Mouse (Mus musculus) hindbrain, embryonic 14.5 days (tissue): ENCODE measurements at regions not wholly inside any gene's neighbourhood (a gene's known extent, or its start where the extent isn't known, plus 50 kb on each side); places are given as distances from the start of the nearest gene placed in this dataset.

ENCODE experiments used
- ATAC-seq: fragments of 200-750 bp; cut with Nextera tagmentation; 2 replicates; pipeline ENCODE4 v1.8.0; 2017; ENCODE audit warnings: moderate number of reproducible peaks, mild to moderate bottlenecking, moderate TSS enrichment, moderate library complexity; ENCODE audit not compliant: low FRiP score
- DNase-seq: peaks from one replicate; pipeline ENCODE4 v3.0.0-alpha.2; 2015; ENCODE audit warnings: low spot score
- H3K27ac ChIP-seq: fragments of 300-500 bp; sonication (generic); 2 replicates; pipeline ENCODE4 v1.5.1; 2014; ENCODE audit warnings: mild to moderate bottlenecking, moderate library complexity
- H3K27me3 ChIP-seq: fragments of 300-500 bp; sonication (generic); 2 replicates; pipeline ENCODE4 v1.6.1; 2014; ENCODE audit warnings: mild to moderate bottlenecking, low read length, mixed read lengths; ENCODE audit not compliant: control insufficient read depth, insufficient read depth
- H3K36me3 ChIP-seq: fragments of 300-500 bp; sonication (generic); replicated peaks from 2 replicates; pipeline ENCODE4 v1.6.1; 2014; ENCODE audit not compliant: control insufficient read depth, insufficient read depth
- H3K4me1 ChIP-seq: fragments of 300-500 bp; sonication (generic); replicated peaks from 2 replicates; pipeline ENCODE4 v1.6.1; 2014; ENCODE audit warnings: antibody characterized with exemption, low read length, mixed read lengths; ENCODE audit not compliant: control insufficient read depth, insufficient read depth
- H3K4me2 ChIP-seq: fragments of 300-500 bp; sonication (generic); replicated peaks from 2 replicates; pipeline ENCODE4 v1.6.1; 2014; ENCODE audit warnings: mild to moderate bottlenecking, moderate library complexity
- H3K4me3 ChIP-seq: fragments of 300-500 bp; sonication (generic); replicated peaks from 2 replicates; pipeline ENCODE4 v1.5.1; 2014; ENCODE audit warnings: mild to moderate bottlenecking, low read length
- H3K9ac ChIP-seq: fragments of 300-500 bp; sonication (generic); 2 replicates; pipeline ENCODE4 v1.6.1; 2014
- H3K9me3 ChIP-seq: fragments of 300-500 bp; sonication (generic); 2 replicates; pipeline ENCODE4 v1.6.1; 2016; ENCODE audit warnings: low read length; ENCODE audit not compliant: control insufficient read depth
- WGBS: fragments of 180-500 bp; shearing (Covaris S2); extraction: QIAGEN DNeasy Blood & Tissue Kit; methylation state at CpG from one replicate; pipeline ENCODE4 v1.1.7; 2014; 5-methylcytosine and 5-hydroxymethylcytosine counted together

DNA sequence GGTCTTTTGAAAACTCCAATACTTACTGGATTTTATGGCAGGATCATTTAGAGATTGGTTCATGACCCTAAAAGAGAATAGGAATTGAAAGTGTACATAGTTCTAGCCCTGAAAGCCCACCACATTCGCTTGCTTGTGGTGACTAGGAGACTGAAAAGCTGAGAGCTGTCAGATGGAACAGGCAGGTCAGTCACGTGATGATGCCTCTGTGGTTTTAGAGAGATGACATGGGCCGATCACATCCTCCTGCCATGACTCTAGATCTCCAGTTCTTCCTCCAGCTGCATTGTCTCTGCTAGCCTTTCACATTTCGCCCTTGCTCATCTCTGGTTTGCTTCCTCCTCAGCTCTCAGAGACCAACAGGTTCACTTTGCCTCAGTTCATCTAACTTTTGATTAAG is 98.6 kb upstream of the Slc7a14 start:
- DNase-seq, result no peak
- 88% methylated on average over 4 of the region's 4 CpGs for WGBS
- H3K9me3 ChIP-seq, result no peaks in the 10 kb centered on the region
- H3K4me2 ChIP-seq, result no peak overlapping the region
- no peak overlapping the region for H3K9ac ChIP-seq
- H3K4me3 ChIP-seq, result no peak overlapping the region
- no peaks in the 10 kb centered on the region for H3K27me3 ChIP-seq
- no peaks in the 10 kb centered on the region for H3K4me1 ChIP-seq
- no peaks in the 10 kb centered on the region for H3K36me3 ChIP-seq
- H3K27ac ChIP-seq, result no peak overlapping the region
- no peak for ATAC-seq

- 6% methylated on average over 1 of the region's 1 CpGs for WGBS
- Histone ChIP-seq H3K4me1 (no peaks in the 10 kb centered on the region), H3K9me3 (no peaks in the 10 kb centered on the region), H3K27ac (no peak overlapping the region), H3K27me3 (no peaks in the 10 kb centered on the region), H3K4me2 (no peak overlapping the region), H3K9ac (no peak overlapping the region), H3K4me3 (no peak overlapping the region), H3K36me3 (no peaks in the 10 kb centered on the region)
- no peak for DNase-seq
- no peak for ATAC-seq
These were observed 95.7 kb upstream of the Slc7a14 start for GRCm38 (mm10) chr3:31405880-31406279.

DNA sequence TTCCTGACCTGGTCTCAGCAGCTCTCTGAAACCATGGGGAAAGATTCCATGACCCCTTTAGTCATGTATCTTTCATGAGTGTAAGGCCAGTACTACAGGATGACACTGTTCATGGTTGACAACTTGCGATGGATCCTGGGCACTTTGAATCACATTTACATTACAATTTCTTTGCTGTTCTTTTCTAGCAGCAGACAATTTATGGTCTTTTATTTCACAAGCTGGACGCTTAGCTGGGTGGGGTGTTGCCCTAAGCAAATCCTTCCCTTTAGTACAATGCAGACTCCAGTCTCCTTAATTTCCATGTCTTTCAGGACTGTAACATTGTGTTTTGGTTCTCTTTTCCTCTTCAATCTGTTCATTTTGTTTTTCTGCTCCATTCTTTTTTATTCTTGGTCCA is 89.0 kb upstream of the Slc7a14 start:
- H3K9ac ChIP-seq, result no peak overlapping the region
- H3K36me3 ChIP-seq, result no peaks in the 10 kb centered on the region
- DNase-seq, result no peak

DNA sequence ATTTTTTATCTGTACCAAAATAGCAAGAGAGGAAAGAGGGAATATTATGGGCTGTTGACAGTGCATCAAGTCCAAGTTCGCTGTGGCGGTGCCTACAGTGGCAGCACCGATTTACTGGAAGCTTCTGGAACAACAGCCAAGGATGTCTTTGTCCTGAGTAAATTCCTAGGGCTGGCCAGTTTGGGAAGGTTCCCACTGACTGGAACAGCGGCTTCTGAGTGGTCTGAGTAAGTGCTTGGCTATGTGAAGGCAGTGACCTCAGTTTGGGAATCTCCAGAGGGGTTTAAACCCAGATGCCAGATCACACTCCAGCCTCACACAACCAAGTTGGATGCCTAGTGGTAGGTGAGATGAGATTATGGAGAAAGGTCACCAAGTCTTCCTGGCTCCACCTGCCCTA is 84.4 kb upstream of the Slc7a14 start:
- Histone ChIP-seq H3K4me2 (no peak overlapping the region), H3K9me3 (no peaks in the 10 kb centered on the region), H3K4me1 (no peaks in the 10 kb centered on the region), H3K36me3 (no peaks in the 10 kb centered on the region), H3K9ac (no peak overlapping the region), H3K4me3 (no peak overlapping the region), H3K27ac (no peak overlapping the region), H3K27me3 (no peaks in the 10 kb centered on the region)
- ATAC-seq (no peak), DNase-seq (no peak)
- 88% methylated on average over 4 of the region's 4 CpGs for WGBS

More for the DNA sequence above, 89.0 kb upstream of the Slc7a14 start:
- no peaks in the 10 kb centered on the region for H3K4me1 ChIP-seq
- 79% methylated on average over 2 of the region's 2 CpGs for WGBS
- ATAC-seq, result no peak
- no peak overlapping the region for H3K4me2 ChIP-seq
- 0 out of 2 replicates have a peak, but pooled peaks cover 3% of the 10 kb centered on the region for H3K9me3 ChIP-seq
- no peak overlapping the region for H3K4me3 ChIP-seq
- no peaks in the 10 kb centered on the region for H3K27me3 ChIP-seq
- no peak overlapping the region for H3K27ac ChIP-seq

DNA sequence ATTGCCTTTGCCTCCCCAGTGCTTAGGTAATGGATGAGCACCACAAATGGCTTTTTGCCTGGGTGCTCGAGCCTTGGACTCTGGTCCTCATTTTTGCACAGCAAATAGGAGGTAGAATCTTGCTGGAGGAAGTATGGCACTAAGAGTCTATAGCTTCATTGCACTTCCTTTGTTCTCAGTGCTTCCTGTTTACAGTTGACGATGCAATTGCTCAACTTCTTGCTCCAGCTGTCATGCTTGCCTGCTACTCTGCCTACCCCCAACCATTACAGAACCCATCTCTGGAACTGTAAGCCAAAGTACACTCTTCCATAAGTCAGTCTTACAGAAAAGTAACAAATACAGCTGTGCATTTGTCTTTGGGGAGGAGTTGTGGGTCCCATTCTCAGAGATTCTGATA is 79.8 kb upstream of the Slc7a14 start:
- Histone ChIP-seq H3K27ac (no peak overlapping the region), H3K9ac (no peak overlapping the region), H3K4me3 (no peak overlapping the region), H3K4me1 (no peaks in the 10 kb centered on the region), H3K9me3 (no peaks in the 10 kb centered on the region), H3K4me2 (no peak overlapping the region), H3K27me3 (no peaks in the 10 kb centered on the region), H3K36me3 (no peaks in the 10 kb centered on the region)
- ATAC-seq (no peak), DNase-seq (no peak)
- 79% methylated on average over 2 of the region's 2 CpGs for WGBS

- no peak for ATAC-seq
These were observed 65.5 kb upstream of the Slc7a14 start for GRCm38 (mm10) chr3:31375678-31376077.

DNA sequence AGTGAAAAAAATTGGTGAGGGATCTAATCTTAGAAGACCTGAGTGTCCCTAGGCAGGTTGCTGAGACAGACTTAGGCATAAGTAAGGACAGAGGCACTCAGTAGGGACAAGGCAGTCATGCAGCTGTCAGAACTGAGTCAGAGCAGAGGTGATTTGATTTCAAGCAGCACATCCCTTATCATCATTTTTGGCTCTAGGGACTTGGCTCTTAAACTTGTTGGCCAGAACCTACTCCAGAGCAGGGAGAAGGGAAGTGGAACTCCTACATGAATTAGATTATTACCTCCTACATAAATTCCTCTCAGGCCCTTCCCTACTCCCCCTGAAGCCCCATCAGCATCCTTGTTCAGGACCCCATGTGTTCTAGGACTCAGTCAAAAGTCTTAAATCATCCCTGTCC is 63.9 kb upstream of the Slc7a14 start:
- Histone ChIP-seq H3K27ac (no peak overlapping the region), H3K4me2 (no peak overlapping the region), H3K9me3 (no peaks in the 10 kb centered on the region), H3K36me3 (no peaks in the 10 kb centered on the region), H3K9ac (no peak overlapping the region), H3K4me3 (no peak overlapping the region), H3K27me3 (no peaks in the 10 kb centered on the region), H3K4me1 (no peaks in the 10 kb centered on the region)
- DNase-seq (no peak), ATAC-seq (no peak)

More at GRCm38 (mm10) chr3:31375678-31376077, 65.5 kb upstream of the Slc7a14 start:
- WGBS, result 81% methylated on average over 3 of the region's 3 CpGs
- no peak overlapping the region for H3K9ac ChIP-seq
- H3K4me3 ChIP-seq, result no peak overlapping the region
- no peaks in the 10 kb centered on the region for H3K36me3 ChIP-seq
- no peaks in the 10 kb centered on the region for H3K9me3 ChIP-seq
- no peak overlapping the region for H3K27ac ChIP-seq
- DNase-seq, result no peak
- H3K4me1 ChIP-seq, result no peaks in the 10 kb centered on the region
- H3K4me2 ChIP-seq, result no peak overlapping the region
- no peaks in the 10 kb centered on the region for H3K27me3 ChIP-seq

GRCm38 (mm10) chr3:31368259-31368658 is 58.1 kb upstream of the Slc7a14 start:
- H3K9ac ChIP-seq, result no peak overlapping the region
- no peak for ATAC-seq

More at GRCm38 (mm10) chr3:31368259-31368658, 58.1 kb upstream of the Slc7a14 start:
- H3K4me1 ChIP-seq, result 0 out of 2 replicates have a peak, but pooled peaks cover 3% of the 10 kb centered on the region
- DNase-seq, result no peak
- 56% methylated on average over 2 of the region's 2 CpGs for WGBS
- no peaks in the 10 kb centered on the region for H3K9me3 ChIP-seq
- peak overlapping the region; percentile 22; the same call in 1 of the 2 replicates for H3K27ac ChIP-seq
- H3K27me3 ChIP-seq, result no peaks in the 10 kb centered on the region
- H3K4me2 ChIP-seq, result no peak overlapping the region
- H3K4me3 ChIP-seq, result no peak overlapping the region
- H3K36me3 ChIP-seq, result no peaks in the 10 kb centered on the region
